Mouse (Mus musculus): ENCODE data around the gene Gm20909. TPM values are rescaled to one million over a fixed set of nuclear protein-coding genes. Genes with fewer than 3 reads are reported as not detected.
"Not testable (repeated sequence)": the region's sequence is repeated elsewhere in the genome, so short reads cannot be mapped to it uniquely, and the experiment has no call there.

Gm20909 gene
- polyA plus RNA-seq (2012; rRNA removed), result not detected in 2 replicates

GRCm38 (mm10) chrY:21164270-21164669 is at the start of gene Gm20909:
Gene Gm20909 (plus strand): TSS chrY:21164570.
- DNase-seq (ENCODE audit: extremely low spot score in 1 of 2, low spot score in 1 of 2), result not testable (repeated sequence)

Other genes starting within 250 kb of the Gm20909 start
- not detected in 2 replicates for gene Gm29866, start 170.9 kb upstream of the Gm20909 start, polyA plus RNA-seq (2012; rRNA removed)
- gene Gm20865, start 77.0 kb downstream of the Gm20909 start, polyA plus RNA-seq (2012; rRNA removed), result not detected in 2 replicates

Data from frontal cortex, adult 2 months (tissue).